Mouse (Mus musculus) midbrain, embryonic 16.5 days (tissue): Measurements from ENCODE around the gene Sap18b. TPM values are rescaled to one million over a fixed set of nuclear protein-coding genes. Genes with fewer than 3 reads are reported as not detected.
"Not testable (repeated sequence)": the region's sequence is repeated elsewhere in the genome, so short reads cannot be mapped to it uniquely, and the experiment has no call there.

Experiments
- ATAC-seq: fragments of 200-750 bp; cut with Nextera tagmentation; 2 replicates; pipeline ENCODE4 v1.8.0; 2017; ENCODE audit warnings: moderate TSS enrichment
- H3K27ac ChIP-seq: fragments of 300-500 bp; sonication (generic); 2 replicates; pipeline ENCODE4 v1.5.1; 2014; ENCODE audit warnings: mild to moderate bottlenecking, low read length, mixed read lengths
- H3K27me3 ChIP-seq: fragments of 300-500 bp; sonication (generic); 2 replicates; pipeline ENCODE4 v1.6.1; 2014; ENCODE audit warnings: low read depth, low read length, mixed read lengths; ENCODE audit not compliant: control insufficient read depth, insufficient read depth
- H3K36me3 ChIP-seq: fragments of 300-500 bp; sonication (generic); 2 replicates; pipeline ENCODE4 v1.6.1; 2014; ENCODE audit warnings: mild to moderate bottlenecking, low read length, moderate library complexity, mixed read lengths; ENCODE audit not compliant: control insufficient read depth, insufficient read depth
- H3K4me1 ChIP-seq: fragments of 300-500 bp; sonication (generic); 2 replicates; pipeline ENCODE4 v1.6.1; 2014; ENCODE audit warnings: mild to moderate bottlenecking, low read length, mixed read lengths; ENCODE audit not compliant: control insufficient read depth, insufficient read depth
- H3K4me2 ChIP-seq: fragments of 300-500 bp; sonication (generic); 2 replicates; pipeline ENCODE4 v1.6.1; 2014; ENCODE audit warnings: mild to moderate bottlenecking, low read length, mixed read lengths
- H3K4me3 ChIP-seq: fragments of 300-500 bp; sonication (generic); 2 replicates; pipeline ENCODE4 v1.5.1; 2014; ENCODE audit warnings: low read depth, mild to moderate bottlenecking, low read length, moderate library complexity, mixed read lengths
- H3K9ac ChIP-seq: fragments of 300-500 bp; sonication (generic); 2 replicates; pipeline ENCODE4 v1.6.1; 2014; ENCODE audit warnings: low read depth, low read length, mixed read lengths
- H3K9me3 ChIP-seq: fragments of 300-500 bp; sonication (generic); replicated peaks from 2 replicates; pipeline ENCODE4 v1.6.1; 2014; ENCODE audit warnings: mild to moderate bottlenecking, low read length, mixed read lengths; ENCODE audit not compliant: control insufficient read depth, poor library complexity, severe bottlenecking
- WGBS: fragments of 180-500 bp; shearing (Covaris S2); extraction: QIAGEN DNeasy Blood & Tissue Kit; methylation state at CpG from one replicate; pipeline ENCODE4 v1.1.7; 2014; 5-methylcytosine and 5-hydroxymethylcytosine counted together
- polyA plus RNA-seq: library from polyadenylated mRNA; unstranded; fragments of >200 nt; fragmentation: Nextera tagmentation; extraction: Ambion mirVana; gene quantifications from 2 replicates; pipeline ENCODE4 v1.2.1, GENCODE M21; 2015

Sap18b gene
- polyA plus RNA-seq = 209 and 225 TPM in 2 replicates

GRCm38 (mm10) chr8:95825162-95825561, at the start of gene Sap18b:
Gene Sap18b, plus strand, starts transcription at chr8:95825346.
- H3K27me3 ChIP-seq, H3K4me3 ChIP-seq, H3K36me3 ChIP-seq, H3K27ac ChIP-seq, H3K4me1 ChIP-seq, H3K9me3 ChIP-seq, H3K4me2 ChIP-seq, H3K9ac ChIP-seq, ATAC-seq: not testable (repeated sequence)
- 58% methylated on average over 25 of the region's 25 CpGs for WGBS

DNA sequence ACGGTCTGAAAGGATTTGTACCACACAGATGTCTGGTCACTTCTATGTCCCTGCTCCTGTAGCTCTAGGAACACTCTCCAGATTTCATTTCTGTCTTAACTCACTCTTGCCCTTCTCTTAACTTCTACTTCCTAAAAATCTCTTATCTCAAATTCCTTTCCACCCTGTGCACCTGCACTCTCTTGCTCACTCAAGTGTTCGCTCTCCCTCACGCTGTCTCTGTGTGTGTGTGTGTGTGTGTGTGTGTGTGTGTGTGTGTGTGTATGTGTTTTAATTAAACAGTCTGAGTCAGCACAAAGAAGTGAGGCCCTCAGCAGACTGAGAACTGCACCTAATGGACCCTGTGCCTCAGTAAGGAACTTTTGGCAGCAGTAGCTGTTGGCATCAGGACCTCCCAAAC, 44.1 kb upstream of the Sap18b start:
- no peaks in the 10 kb centered on the region; the same call in 1 of the 2 replicates for H3K9me3 ChIP-seq
- no peak overlapping the region for H3K9ac ChIP-seq
- H3K36me3 ChIP-seq = peaks cover 27% of the 10 kb centered on the region
- ATAC-seq = no peak
- no peaks in the 10 kb centered on the region for H3K27me3 ChIP-seq
- no peak overlapping the region for H3K4me3 ChIP-seq
- 96% methylated on average over 3 of the region's 3 CpGs for whole genome bisulfite sequencing
- H3K27ac ChIP-seq = no peak overlapping the region
- no peak overlapping the region for H3K4me2 ChIP-seq
- no peaks in the 10 kb centered on the region for H3K4me1 ChIP-seq

- no peak overlapping the region for H3K4me3 ChIP-seq
- H3K27ac ChIP-seq = no peak overlapping the region
- H3K36me3 ChIP-seq = peaks cover 28% of the 10 kb centered on the region
- no peak overlapping the region for H3K4me2 ChIP-seq
- no peak for ATAC-seq
- H3K27me3 ChIP-seq = no peaks in the 10 kb centered on the region
- H3K9me3 ChIP-seq = no peaks in the 10 kb centered on the region; the same call in 1 of the 2 replicates
- 97% methylated on average over 2 of the region's 2 CpGs for WGBS
- H3K9ac ChIP-seq = no peak overlapping the region
- H3K4me1 ChIP-seq = no peaks in the 10 kb centered on the region
Measured at GRCm38 (mm10) chr8:95781775-95782174, 43.4 kb upstream of the Sap18b start.

- Histone ChIP-seq H3K4me1 (no peaks in the 10 kb centered on the region), H3K9ac (no peak overlapping the region), H3K27ac (no peak overlapping the region), H3K27me3 (no peaks in the 10 kb centered on the region), H3K4me2 (no peak overlapping the region), H3K9me3 (no peaks in the 10 kb centered on the region; the same call in 1 of the 2 replicates), H3K4me3 (no peak overlapping the region), H3K36me3 (peaks cover 32% of the 10 kb centered on the region)
- ATAC-seq = no peak
Measured at GRCm38 (mm10) chr8:95782628-95783027, 42.5 kb upstream of the Sap18b start.

- ATAC-seq = no peak
- Histone ChIP-seq H3K9ac (no peak overlapping the region), H3K27ac (no peak overlapping the region), H3K4me3 (no peak overlapping the region), H3K4me2 (no peak overlapping the region), H3K36me3 (peaks cover 26% of the 10 kb centered on the region), H3K27me3 (no peaks in the 10 kb centered on the region), H3K4me1 (no peaks in the 10 kb centered on the region), H3K9me3 (no peaks in the 10 kb centered on the region)
- WGBS = 88% methylated on average over 4 of the region's 4 CpGs
Measured at GRCm38 (mm10) chr8:95785591-95785990, 39.6 kb upstream of the Sap18b start.

DNA sequence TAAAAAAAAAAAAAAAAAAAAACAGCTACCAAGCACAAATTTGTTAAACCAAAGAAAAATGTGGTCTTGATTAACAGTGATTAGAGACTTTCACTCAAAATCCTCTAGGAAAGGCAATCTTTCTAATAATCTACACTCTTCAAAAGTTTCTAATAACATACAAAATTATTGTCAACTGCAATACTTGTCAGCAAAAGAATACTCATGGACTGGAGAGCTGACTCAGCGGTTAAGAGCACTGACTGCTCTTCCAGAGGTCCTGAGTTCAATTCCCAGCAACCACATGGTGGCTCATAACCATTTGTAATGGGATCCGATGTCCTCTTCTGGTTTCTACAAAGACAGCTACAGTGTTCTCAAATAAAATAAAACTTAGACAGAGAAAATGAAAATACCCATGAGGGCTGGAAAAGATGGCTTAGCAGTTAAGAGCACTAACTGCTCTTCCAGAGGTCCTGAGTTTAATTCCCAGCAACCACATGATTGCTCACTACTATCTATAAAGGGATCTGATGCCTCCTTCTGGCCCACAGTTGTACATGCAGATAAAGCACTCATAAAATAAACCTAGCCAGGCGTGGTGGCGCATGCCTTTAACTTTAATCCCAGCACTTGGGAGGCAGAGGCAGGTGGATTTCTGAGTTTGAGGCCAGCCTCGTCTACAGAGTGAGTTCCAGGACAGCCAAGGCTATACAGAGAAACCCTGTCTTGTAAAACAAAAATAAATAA, 29.6 kb upstream of the Sap18b start:
- WGBS = 96% methylated on average over 5 of the region's 5 CpGs
- not testable (repeated sequence) for H3K36me3 ChIP-seq, H3K27ac ChIP-seq, H3K4me1 ChIP-seq, H3K4me2 ChIP-seq, H3K9ac ChIP-seq, H3K4me3 ChIP-seq, H3K27me3 ChIP-seq, ATAC-seq, H3K9me3 ChIP-seq

GRCm38 (mm10) chr8:95799117-95799516, 26.0 kb upstream of the Sap18b start:
- Histone ChIP-seq H3K9me3 (no peaks in the 10 kb centered on the region), H3K4me3 (no peak overlapping the region), H3K4me1 (peaks cover 13% of the 10 kb centered on the region), H3K9ac (no peak overlapping the region), H3K4me2 (no peak overlapping the region), H3K36me3 (no peaks in the 10 kb centered on the region), H3K27ac (no peak overlapping the region), H3K27me3 (no peaks in the 10 kb centered on the region)
- 94% methylated on average over 6 of the region's 6 CpGs for WGBS
- no peak for ATAC-seq

GRCm38 (mm10) chr8:95799891-95800290, 25.3 kb upstream of the Sap18b start:
- no peaks in the 10 kb centered on the region for H3K9me3 ChIP-seq
- H3K36me3 ChIP-seq = no peaks in the 10 kb centered on the region
- H3K27me3 ChIP-seq = no peaks in the 10 kb centered on the region
- H3K4me3 ChIP-seq = no peak overlapping the region
- ATAC-seq = no peak
- no peak overlapping the region for H3K9ac ChIP-seq
- H3K4me2 ChIP-seq = no peak overlapping the region
- H3K27ac ChIP-seq = no peak overlapping the region
- WGBS = 84% methylated on average over 1 of the region's 1 CpGs
- peaks cover 17% of the 10 kb centered on the region for H3K4me1 ChIP-seq

GRCm38 (mm10) chr8:95800353-95800752, 24.8 kb upstream of the Sap18b start:
- no peak for ATAC-seq
- no peak overlapping the region for H3K4me3 ChIP-seq
- no peak overlapping the region for H3K4me2 ChIP-seq
- H3K27ac ChIP-seq = no peak overlapping the region
- H3K27me3 ChIP-seq = no peaks in the 10 kb centered on the region
- no peaks in the 10 kb centered on the region for H3K36me3 ChIP-seq
- H3K9me3 ChIP-seq = no peaks in the 10 kb centered on the region
- 98% methylated on average over 3 of the region's 3 CpGs for WGBS
- no peak overlapping the region for H3K9ac ChIP-seq
- peaks cover 22% of the 10 kb centered on the region for H3K4me1 ChIP-seq
